Mouse (Mus musculus): ENCODE results near the gene Prkn.

The Prkn gene

GRCm38 (mm10) chr17:11913620-11914019, 1073.4 kb downstream of the Prkn start:
- no peak for DNase-seq (ENCODE audit: low spot score)

- DNase-seq (ENCODE audit: low spot score) = no peak
Measured at GRCm38 (mm10) chr17:11914451-11914850, 1074.3 kb downstream of the Prkn start.

GRCm38 (mm10) chr17:11918123-11918801, 1078.1 kb downstream of the Prkn start:
- peak; percentile 21 for DNase-seq (ENCODE audit: low spot score)

GRCm38 (mm10) chr17:11919581-11919980, 1079.4 kb downstream of the Prkn start:
- no peak for DNase-seq (ENCODE audit: low spot score)

- no peak for DNase-seq (ENCODE audit: low spot score)
Measured at GRCm38 (mm10) chr17:11921026-11921425, 1080.8 kb downstream of the Prkn start.

- DNase-seq (ENCODE audit: low spot score) = no peak
Measured at GRCm38 (mm10) chr17:11923989-11924388, 1083.8 kb downstream of the Prkn start.

- DNase-seq (ENCODE audit: low spot score) = no peak
Measured at GRCm38 (mm10) chr17:11926865-11927386, 1086.7 kb downstream of the Prkn start.

GRCm38 (mm10) chr17:11931641-11932040, 1091.5 kb downstream of the Prkn start:
- no peak for DNase-seq (ENCODE audit: low spot score)

GRCm38 (mm10) chr17:11933737-11934136, 1093.6 kb downstream of the Prkn start:
- no peak for DNase-seq (ENCODE audit: low spot score)

GRCm38 (mm10) chr17:11947436-11947835, 1107.3 kb downstream of the Prkn start:
- DNase-seq (ENCODE audit: low spot score) = no peak

- DNase-seq (ENCODE audit: low spot score) = no peak
Measured at GRCm38 (mm10) chr17:11949551-11950197, 1109.5 kb downstream of the Prkn start.

- DNase-seq (ENCODE audit: low spot score) = no peak
Measured at GRCm38 (mm10) chr17:11950198-11950594, 1110.0 kb downstream of the Prkn start.

GRCm38 (mm10) chr17:11955317-11955716, 1115.1 kb downstream of the Prkn start:
- DNase-seq (ENCODE audit: low spot score) = no peak

GRCm38 (mm10) chr17:11960492-11960891, 1120.3 kb downstream of the Prkn start:
- no peak for DNase-seq (ENCODE audit: low spot score)

- DNase-seq (ENCODE audit: low spot score) = no peak
Measured at GRCm38 (mm10) chr17:11962808-11963207, 1122.6 kb downstream of the Prkn start.

GRCm38 (mm10) chr17:11970160-11970559, 1130.0 kb downstream of the Prkn start:
- no peak for DNase-seq (ENCODE audit: low spot score)

GRCm38 (mm10) chr17:11972550-11972949, 1132.4 kb downstream of the Prkn start:
- DNase-seq (ENCODE audit: low spot score) = no peak

- no peak for DNase-seq (ENCODE audit: low spot score)
Measured at GRCm38 (mm10) chr17:11972969-11973787, 1133.0 kb downstream of the Prkn start.

- DNase-seq (ENCODE audit: low spot score) = no peak
Measured at GRCm38 (mm10) chr17:11975062-11975607, 1135.0 kb downstream of the Prkn start.

- no peak for DNase-seq (ENCODE audit: low spot score)
Measured at GRCm38 (mm10) chr17:11978260-11978821, 1138.2 kb downstream of the Prkn start.

GRCm38 (mm10) chr17:11981666-11982065, 1141.5 kb downstream of the Prkn start:
- DNase-seq (ENCODE audit: low spot score) = no peak
